Comparison of ENCODE assay signal across 17 mouse cellular contexts in genomic region chr5:106366006-106366405, GRCm38 (mm10).
A peak's percentile ranks its signal among the peaks of the same experiment; 100 is the strongest.
DNase-seq lines count a peak whose midpoint lies in the region; ATAC-seq lines count a peak whose summit lies in the region.
"Had no signal": no experiment of that assay in that cellular context is flagged by ENCODE, and none has a peak within 500 bp of the region (broad histone marks: within the 10 kb centered on the region; RNA-seq: fewer than 3 reads in every experiment).

No protein-coding gene starts in this region.

- no peak for DNase-seq in hindbrain, embryonic 10.5 days (ENCODE audit: low spot score)
- DNase-seq in 3134 (ENCODE audit: extremely low read depth, insufficient read length, low spot score): peak; percentile 6
- DNase-seq in R1 (ENCODE audit: low read depth, low spot score): peak; percentile 14
- no peak for DNase-seq in right cerebral cortex, postnatal 4 days
- DNase-seq: adrenal gland, postnatal 36 days; heart, postnatal 10 days; kidney, adult 11 months; kidney, postnatal 25 days; right cerebral cortex, postnatal 14 days; thymus, postnatal 36 days had no signal

- 0 out of 2 replicates have a peak, but pooled peaks have one; percentile 20 for ATAC-seq in hindbrain, embryonic 16.5 days
- ATAC-seq in megakaryocyte, adult 5-6 weeks (ENCODE audit: poor library complexity, severe bottlenecking): no peak
- no peak for ATAC-seq in erythroid progenitor cell, adult 5-6 weeks (replicated peaks; ENCODE audit: low FRiP score, poor library complexity, severe bottlenecking)

- H3K9me3 ChIP-seq in hindbrain, embryonic 16.5 days (ENCODE audit: control insufficient read depth, low read length): 0 out of 2 replicates have a peak, but pooled peaks cover under 1% of the 10 kb centered on the region
- no peaks in the 10 kb centered on the region for H3K9me3 ChIP-seq in hindbrain, embryonic 10.5 days
- peaks cover 18% of the 10 kb centered on the region for H3K9me3 ChIP-seq in megakaryocyte, embryonic 14.5 days
- H3K9me3 ChIP-seq: heart, embryonic 10.5 days; limb, embryonic 15.5 days had no signal

- no peaks in the 10 kb centered on the region; the same call in 1 of the 2 replicates for H3K27me3 ChIP-seq in hindbrain, embryonic 16.5 days (replicated peaks; ENCODE audit: control insufficient read depth, insufficient read depth, low read length)
- 0 out of 2 replicates have a peak, but pooled peaks cover 7% of the 10 kb centered on the region for H3K27me3 ChIP-seq in hindbrain, embryonic 10.5 days (ENCODE audit: insufficient read depth, poor library complexity, severe bottlenecking)
- H3K27me3 ChIP-seq in megakaryocyte, embryonic 14.5 days (replicated peaks): no peaks in the 10 kb centered on the region
- H3K27me3 ChIP-seq: limb, embryonic 15.5 days had no signal

- no peak overlapping the region for H3K27ac ChIP-seq in hindbrain, embryonic 16.5 days (ENCODE audit: low read depth, low read length)
- no peak overlapping the region for H3K27ac ChIP-seq in hindbrain, embryonic 10.5 days
- H3K27ac ChIP-seq: heart, embryonic 10.5 days; limb, embryonic 15.5 days had no signal

- peaks cover 3% of the 10 kb centered on the region; the same call in 1 of the 2 replicates for H3K4me1 ChIP-seq in hindbrain, embryonic 16.5 days (ENCODE audit: control insufficient read depth, insufficient read depth, low read depth, low read length)
- H3K4me1 ChIP-seq in hindbrain, embryonic 10.5 days (replicated peaks): peaks cover 20% of the 10 kb centered on the region
- no peaks in the 10 kb centered on the region for H3K4me1 ChIP-seq in megakaryocyte, embryonic 14.5 days
- H3K4me1 ChIP-seq: heart, embryonic 10.5 days; limb, embryonic 15.5 days had no signal

- H3K9ac ChIP-seq in hindbrain, embryonic 16.5 days (ENCODE audit: low read depth, low read length): no peak overlapping the region
- H3K9ac ChIP-seq: limb, embryonic 15.5 days had no signal

- H3K4me3 ChIP-seq in hindbrain, embryonic 16.5 days (ENCODE audit: low read length): no peak overlapping the region
- no peak overlapping the region for H3K4me3 ChIP-seq in hindbrain, embryonic 10.5 days
- H3K4me3 ChIP-seq in megakaryocyte, embryonic 14.5 days (replicated peaks): peak overlapping the region; percentile 16
- H3K4me3 ChIP-seq: heart, embryonic 10.5 days; limb, embryonic 15.5 days had no signal

- WGBS in hindbrain, embryonic 16.5 days: 79% methylated on average over 7 of the region's 7 CpGs
- WGBS in hindbrain, embryonic 10.5 days: 84% methylated on average over 7 of the region's 7 CpGs

- H3K36me3 ChIP-seq in hindbrain, embryonic 16.5 days (ENCODE audit: control insufficient read depth, insufficient read depth, low read length): no peaks in the 10 kb centered on the region
- no peaks in the 10 kb centered on the region for H3K36me3 ChIP-seq in hindbrain, embryonic 10.5 days
- H3K36me3 ChIP-seq in megakaryocyte, embryonic 14.5 days (replicated peaks; ENCODE audit: low read length): no peaks in the 10 kb centered on the region
- H3K36me3 ChIP-seq: G1E; heart, embryonic 10.5 days; limb, embryonic 15.5 days had no signal

- no peak overlapping the region for H3K4me2 ChIP-seq in hindbrain, embryonic 16.5 days (ENCODE audit: low read length)
- H3K4me2 ChIP-seq: limb, embryonic 15.5 days had no signal

Comparison
In these comparisons a context has a peak if more than half of its experiments do, and no peak if none do; other contexts are left out.
1. DNase-seq: peak in 3134 (single experiment) and R1 (single experiment); none in hindbrain, embryonic 10.5 days (single experiment) and right cerebral cortex, postnatal 4 days (single experiment).